Mouse (Mus musculus): ENCODE measurements at regions not wholly inside any gene's neighbourhood (a gene's known extent, or its start where the extent isn't known, plus 50 kb on each side); places are given as distances from the start of the nearest gene placed in this dataset.

- no peak for DNase-seq (ENCODE audit: low read depth, low spot score)
Measured at GRCm38 (mm10) chr7:71043128-71043527, 308.2 kb downstream of the Gm10295 start.

- no peak for DNase-seq (ENCODE audit: low read depth, low spot score)
Measured at GRCm38 (mm10) chr7:71041388-71041787, 309.9 kb downstream of the Gm10295 start.

- no peak for DNase-seq (ENCODE audit: low read depth, low spot score)
Measured at GRCm38 (mm10) chr7:71040846-71041245, 310.4 kb downstream of the Gm10295 start.

- no peak for DNase-seq (ENCODE audit: low read depth, low spot score)
Measured at GRCm38 (mm10) chr7:71038537-71038936, 312.7 kb downstream of the Gm10295 start.

- DNase-seq (ENCODE audit: low read depth, low spot score), result no peak
Measured at GRCm38 (mm10) chr7:71033121-71033520, 318.2 kb downstream of the Gm10295 start.

- no peak for DNase-seq (ENCODE audit: low read depth, low spot score)
Measured at GRCm38 (mm10) chr7:71023946-71024610, 327.2 kb downstream of the Gm10295 start.

- DNase-seq (ENCODE audit: low read depth, low spot score), result no peak
Measured at GRCm38 (mm10) chr7:71023253-71023945, 327.9 kb downstream of the Gm10295 start.

Measured in CD4-positive helper T cell, adult 2 months (primary cell).